Mouse (Mus musculus) hindbrain, postnatal 0 days (tissue): Measurements from ENCODE around the gene Gm21773. TPM values are rescaled to one million over a fixed set of nuclear protein-coding genes. Genes with fewer than 3 reads are reported as not detected.
"Not testable (repeated sequence)": the region's sequence is repeated elsewhere in the genome, so short reads cannot be mapped to it uniquely, and the experiment has no call there.

Source experiments
- ATAC-seq: fragments of 200-750 bp; cut with Nextera tagmentation; 2 replicates; pipeline ENCODE4 v1.8.0; 2017; ENCODE audit warnings: mild to moderate bottlenecking, moderate TSS enrichment, moderate library complexity
- DNase-seq: peaks from one replicate; pipeline ENCODE4 v3.0.0-alpha.2; 2015; ENCODE audit warnings: low spot score
- H3K27ac ChIP-seq: fragments of 300-500 bp; sonication (generic); 2 replicates; pipeline ENCODE4 v1.5.1; 2014; ENCODE audit warnings: mild to moderate bottlenecking
- H3K27me3 ChIP-seq: fragments of 300-500 bp; sonication (generic); 2 replicates; pipeline ENCODE4 v1.6.1; 2014; ENCODE audit warnings: low read length, mixed read lengths; ENCODE audit not compliant: insufficient read depth
- H3K36me3 ChIP-seq: fragments of 300-500 bp; sonication (generic); 2 replicates; pipeline ENCODE4 v1.6.1; 2014; ENCODE audit warnings: low read length, mixed read lengths; ENCODE audit not compliant: insufficient read depth
- H3K4me1 ChIP-seq: fragments of 300-500 bp; sonication (generic); 2 replicates; pipeline ENCODE4 v1.6.1; 2014; ENCODE audit warnings: antibody characterized with exemption, low read length, mixed read lengths; ENCODE audit not compliant: insufficient read depth
- H3K4me2 ChIP-seq: fragments of 300-500 bp; sonication (generic); 2 replicates; pipeline ENCODE4 v1.6.1; 2014; ENCODE audit warnings: low read depth, mild to moderate bottlenecking, low read length, moderate library complexity, mixed read lengths
- H3K4me3 ChIP-seq: fragments of 300-500 bp; sonication (generic); 2 replicates; pipeline ENCODE4 v1.5.1; 2014; ENCODE audit warnings: low read length
- H3K9ac ChIP-seq: fragments of 300-500 bp; sonication (generic); replicated peaks from 2 replicates; pipeline ENCODE4 v1.6.1; 2014; ENCODE audit warnings: mild to moderate bottlenecking, low read length, moderate library complexity, mixed read lengths
- H3K9me3 ChIP-seq: fragments of 300-500 bp; sonication (generic); 2 replicates; pipeline ENCODE4 v1.6.1; 2016; ENCODE audit warnings: low read length, mixed read lengths
- WGBS: fragments of 180-500 bp; shearing (Covaris S2); extraction: QIAGEN DNeasy Blood & Tissue Kit; methylation state at CpG from one replicate; pipeline ENCODE4 v1.1.7; 2014; 5-methylcytosine and 5-hydroxymethylcytosine counted together
- polyA plus RNA-seq: library from polyadenylated mRNA; unstranded; fragments of >200 nt; fragmentation: Nextera tagmentation; extraction: Ambion mirVana; gene quantifications from 2 replicates; pipeline ENCODE4 v1.2.1, GENCODE M21; 2015
- total RNA-seq: library from RNA; depleted of rRNA; stranded (reverse); fragments of >200 nt; gene quantifications from 2 replicates; pipeline ENCODE4 v1.2.3, GENCODE M21; 2014; rRNA removed

Gm21773 gene
- total RNA-seq (not detected in 2 replicates), polyA plus RNA-seq (not detected in 2 replicates)

DNA sequence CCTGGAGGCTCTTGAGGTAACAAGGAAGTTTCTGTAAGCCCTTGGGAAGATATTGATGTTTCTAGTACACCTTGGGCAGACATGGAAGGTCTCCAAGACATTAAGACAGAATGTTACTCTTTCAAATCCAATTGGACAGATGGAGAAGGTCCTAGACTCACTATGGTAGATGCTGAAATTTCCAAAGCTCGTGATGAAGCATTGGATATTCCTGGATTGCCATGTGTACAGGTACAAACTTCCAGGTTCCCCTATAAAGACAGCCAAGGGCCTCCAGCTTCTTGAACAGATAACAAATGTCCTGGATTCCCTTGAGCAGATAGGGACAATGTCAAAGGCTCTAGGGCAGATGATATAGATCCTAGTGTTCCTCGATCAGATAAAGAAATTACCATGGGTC lies at the start of gene Gm21773:
Gene Gm21773, minus strand, starts transcription at position 101 of the 400 bp plus-strand sequence.
- not testable (repeated sequence) for DNase-seq, H3K4me3 ChIP-seq, H3K4me1 ChIP-seq, H3K36me3 ChIP-seq, ATAC-seq, H3K4me2 ChIP-seq, H3K9ac ChIP-seq, H3K27me3 ChIP-seq, H3K9me3 ChIP-seq, H3K27ac ChIP-seq
- no CpG with 5 or more reads among the region's 2 CpGs for WGBS
